ENCODE assay signal across 12 mouse cellular contexts in genomic region chr2:97478175-97478924, GRCm38 (mm10).
DNase-seq lines count a peak whose midpoint lies in the region; TF ChIP-seq lines count a peak whose summit lies in the region.
"Had no signal": no experiment of that assay in that cellular context is flagged by ENCODE, and none has a peak within 500 bp of the region (broad histone marks: within the 10 kb centered on the region; RNA-seq: fewer than 3 reads in every experiment).

No protein-coding gene starts in this region.

- H3K4me1 ChIP-seq in cerebellum, adult 2 months (ENCODE audit: control insufficient read depth, insufficient read depth, low read length): peaks cover 5% of the 10 kb centered on the region
- H3K4me1 ChIP-seq: heart, embryonic 15.5 days had no signal

- peak overlapping the region; percentile 2; the same call in 1 of the 2 replicates for H3K27ac ChIP-seq in cerebellum, adult 2 months (ENCODE audit: insufficient read depth, low read length)
- H3K27ac ChIP-seq: heart, embryonic 15.5 days; liver, embryonic 14.5 days had no signal

- no peak for DNase-seq in cerebellum, adult 2 months
- DNase-seq in cerebellum, postnatal 14 days: no peak
- DNase-seq in right cerebral cortex, postnatal 4 days: peak; percentile 4
- DNase-seq in right cerebral cortex, postnatal 25 days: no peak
- peak; percentile 71 for DNase-seq in layer of hippocampus, adult 9-11 months
- no peak for DNase-seq in ovary, postnatal 14 days (ENCODE audit: low spot score)
- no peak for DNase-seq in frontal cortex, postnatal 25 days (ENCODE audit: low spot score in 2 of 2)
- DNase-seq in lung, postnatal 36 days: no peak
- DNase-seq: kidney, postnatal 10 days; spleen, adult 18-20 months had no signal

- TF ChIP-seq POLR2A in cerebellum, adult 2 months (IDR thresholded peaks at IDR 0.05; ENCODE audit: borderline replicate concordance, insufficient read depth, low read length): no peak

- H3K4me3 ChIP-seq in cerebellum, adult 2 months (replicated peaks; ENCODE audit: insufficient read depth, low read depth, low read length): no peak overlapping the region
- H3K4me3 ChIP-seq: heart, embryonic 15.5 days had no signal

- H3K27me3 ChIP-seq in cerebellum, adult 2 months (ENCODE audit: control insufficient read depth, insufficient read depth, low read length): no peaks in the 10 kb centered on the region
- H3K27me3 ChIP-seq: heart, embryonic 15.5 days had no signal

- TF ChIP-seq CTCF in cerebellum, adult 2 months (IDR thresholded peaks at IDR 0.05; ENCODE audit: borderline replicate concordance, insufficient read depth, low read depth, low read length): no peak

- WGBS in cerebellum, adult 2 months: 48% methylated on average over 10 of the region's 10 CpGs

Comparison
In these comparisons a context has a peak if more than half of its experiments do, and no peak if none do; other contexts are left out.
1. DNase-seq: peak in right cerebral cortex, postnatal 4 days (single experiment) and layer of hippocampus, adult 9-11 months (single experiment); none in cerebellum, adult 2 months (0 of 2), cerebellum, postnatal 14 days (0 of 2), right cerebral cortex, postnatal 25 days (single experiment), ovary, postnatal 14 days (single experiment), frontal cortex, postnatal 25 days (0 of 2) and lung, postnatal 36 days (single experiment).